Mouse (Mus musculus): ENCODE measurements around the gene Xylt1.

Xylt1 gene

DNA sequence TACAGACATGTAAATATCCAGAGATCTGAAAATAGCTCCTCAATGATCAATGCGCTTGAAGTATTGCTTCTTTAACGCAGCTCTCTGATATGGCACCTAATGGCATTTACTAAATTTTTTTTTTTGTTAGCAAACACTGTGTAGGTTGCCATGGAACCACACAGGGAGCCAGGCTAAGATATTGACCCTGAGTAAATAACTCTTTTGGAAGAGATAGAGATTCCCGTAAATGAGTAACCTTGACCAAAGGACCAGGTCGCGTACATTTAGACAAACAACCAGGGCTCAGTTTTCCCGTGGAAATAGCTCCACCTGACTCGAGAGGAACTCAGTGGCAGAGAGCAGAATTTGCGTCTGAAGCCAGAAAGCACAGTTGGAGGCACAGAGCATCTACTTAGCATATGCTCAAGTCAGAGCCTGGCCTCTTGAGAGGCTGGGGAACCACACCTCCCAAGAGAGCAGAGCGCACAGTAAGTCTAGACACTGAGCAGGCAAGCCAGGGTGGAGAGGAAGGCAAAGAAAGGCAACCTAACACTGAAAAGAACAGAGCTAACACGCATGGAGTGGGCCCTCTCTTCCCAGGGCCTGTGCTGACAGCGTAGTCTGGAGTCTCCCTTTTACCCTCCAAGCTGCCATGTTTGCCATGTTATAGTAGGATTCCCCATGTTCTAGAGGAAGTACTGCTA is 232.2 kb downstream of the Xylt1 start:
- DNase-seq (ENCODE audit: low read depth, low spot score), result no peak

DNA sequence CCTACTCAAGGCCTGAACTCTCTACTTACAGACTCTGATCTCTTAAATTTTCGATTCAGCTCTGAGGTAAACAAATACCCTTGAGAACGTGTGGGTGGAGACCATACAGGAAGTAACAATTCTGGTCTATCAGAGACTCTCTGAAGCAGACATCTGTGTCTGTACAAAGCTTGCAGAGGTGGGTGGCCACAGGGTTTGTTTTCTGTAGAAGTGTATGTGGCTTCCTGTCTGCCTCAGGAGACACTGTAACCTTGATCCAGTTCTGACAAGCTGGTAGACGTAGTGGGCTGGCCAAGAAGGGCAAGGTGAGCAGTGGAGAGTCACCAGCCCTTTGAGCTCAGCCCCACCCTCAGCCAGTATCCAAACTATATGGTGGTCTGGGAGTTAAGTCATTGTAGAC is 233.0 kb downstream of the Xylt1 start:
- DNase-seq (ENCODE audit: low read depth, low spot score), result no peak

DNA sequence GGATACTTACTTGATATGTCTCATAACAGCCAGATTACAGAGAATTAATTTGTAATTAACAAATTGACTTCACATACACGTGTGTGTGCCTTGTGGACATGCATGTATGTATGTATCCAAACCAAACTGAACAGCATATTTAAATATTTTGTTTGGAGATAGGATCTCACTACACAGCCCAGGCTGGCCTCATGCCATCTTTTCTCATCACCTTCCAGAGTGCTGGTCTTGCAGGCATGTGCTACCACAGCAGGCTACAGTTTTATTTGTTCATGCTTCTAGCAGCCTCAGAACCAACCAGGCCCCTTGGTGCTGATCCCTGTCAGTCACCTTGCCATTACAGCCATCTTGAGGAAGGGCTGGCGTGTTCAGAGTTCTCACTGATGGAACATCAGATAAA is 233.6 kb downstream of the Xylt1 start:
- DNase-seq (ENCODE audit: low read depth, low spot score), result no peak

DNA sequence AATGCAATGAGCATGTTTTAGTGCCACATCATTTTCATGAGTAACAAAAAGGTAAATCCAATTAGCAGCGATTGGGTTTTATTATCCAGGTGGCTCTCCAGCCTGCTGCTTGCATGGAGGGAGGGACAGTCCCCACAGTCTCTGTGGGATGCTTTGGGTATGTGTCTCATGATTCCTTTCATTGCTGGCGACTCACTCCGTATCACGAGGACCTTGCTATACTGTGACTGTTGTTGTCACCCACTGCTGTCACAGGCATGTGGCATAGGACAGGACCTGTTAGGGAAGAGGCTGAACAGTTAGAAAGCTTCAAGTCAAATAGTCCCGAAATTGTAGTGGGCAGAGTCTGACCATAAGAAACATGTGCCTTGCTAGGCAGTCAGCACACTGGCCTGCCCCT is 234.1 kb downstream of the Xylt1 start:
- no peak for DNase-seq (ENCODE audit: low read depth, low spot score)

DNA sequence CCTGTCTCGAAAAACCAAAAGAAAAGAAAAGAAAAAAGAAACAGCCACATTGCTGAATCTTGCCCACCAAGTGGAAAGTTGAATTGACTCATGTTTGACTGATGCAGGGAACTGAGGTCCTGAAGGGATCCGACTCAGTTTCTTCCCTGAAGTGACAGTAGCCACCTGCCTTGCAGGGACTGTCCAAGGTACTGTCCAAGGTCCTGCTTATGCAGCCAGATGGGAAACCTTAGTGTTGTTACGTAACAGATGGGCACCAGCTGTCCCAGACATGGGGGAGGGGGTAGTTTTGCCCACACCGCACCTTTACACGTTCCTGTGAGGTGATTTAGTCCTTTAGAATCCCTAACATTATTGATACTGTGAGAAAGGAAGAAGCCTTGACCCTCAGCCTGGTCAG is 235.5 kb downstream of the Xylt1 start:
- DNase-seq (ENCODE audit: low read depth, low spot score), result peak; percentile 57

DNA sequence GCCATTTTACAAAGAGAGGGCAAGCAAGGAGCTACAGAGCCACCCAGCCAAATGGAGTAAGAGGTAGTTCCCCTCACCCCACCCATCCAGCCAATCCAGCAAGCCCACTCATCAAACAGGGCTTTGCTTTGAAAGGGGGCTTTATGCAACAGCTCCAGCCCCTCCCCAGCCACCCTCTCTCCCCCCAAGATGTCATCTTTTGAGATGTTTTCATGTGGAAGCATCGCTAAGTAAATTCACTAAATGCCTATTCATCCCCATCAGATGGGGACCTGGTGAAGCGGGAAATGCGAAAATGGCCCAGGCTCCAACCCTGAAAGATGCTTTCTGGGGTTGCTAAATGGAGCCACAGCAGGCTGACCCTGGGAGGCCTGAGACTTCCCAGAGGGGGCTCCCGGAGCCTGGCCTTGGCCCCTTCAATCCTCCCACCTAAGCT is 238.0 kb downstream of the Xylt1 start:
- peak; percentile 57 for DNase-seq (ENCODE audit: low read depth, low spot score)

DNA sequence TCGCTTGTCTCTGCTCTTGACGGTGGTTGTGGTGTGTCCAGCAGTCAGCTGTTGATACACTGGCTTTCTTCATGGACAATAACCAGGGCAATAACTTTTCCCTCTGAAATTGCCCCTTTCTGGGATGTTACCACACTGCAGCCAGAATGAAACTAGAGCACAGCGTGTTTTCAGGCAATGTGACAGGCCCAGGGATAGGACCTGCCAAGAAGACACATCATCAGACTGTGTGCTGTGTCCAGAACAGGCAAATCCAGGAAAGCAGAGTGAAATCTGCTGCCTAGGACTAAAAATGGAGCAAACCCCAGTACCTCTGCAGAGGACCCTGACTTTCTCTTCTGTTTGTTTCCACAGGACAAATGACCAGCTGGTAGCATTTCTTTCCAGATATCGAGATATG is 240.8 kb downstream of the Xylt1 start:
- DNase-seq (ENCODE audit: low read depth, low spot score), result no peak

DNA sequence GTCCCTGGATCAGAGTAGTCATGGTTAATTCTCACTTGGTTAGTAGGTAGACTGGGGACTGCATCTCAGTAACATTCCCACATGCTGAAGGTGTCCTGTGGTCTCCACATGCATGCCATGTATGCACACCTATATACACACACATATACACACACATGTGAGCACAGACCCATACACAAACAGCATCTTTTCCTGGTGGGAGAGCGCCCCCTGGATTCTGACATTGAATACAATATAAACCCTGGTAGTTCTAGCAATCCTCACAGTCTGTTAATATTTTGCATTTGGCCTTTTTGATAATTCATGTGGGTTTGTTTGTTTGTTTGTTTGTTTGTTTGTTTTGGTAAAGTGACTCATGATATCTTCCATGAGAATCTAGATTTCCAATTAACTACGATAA is 242.0 kb downstream of the Xylt1 start:
- DNase-seq (ENCODE audit: low read depth, low spot score), result peak; percentile 17

DNA sequence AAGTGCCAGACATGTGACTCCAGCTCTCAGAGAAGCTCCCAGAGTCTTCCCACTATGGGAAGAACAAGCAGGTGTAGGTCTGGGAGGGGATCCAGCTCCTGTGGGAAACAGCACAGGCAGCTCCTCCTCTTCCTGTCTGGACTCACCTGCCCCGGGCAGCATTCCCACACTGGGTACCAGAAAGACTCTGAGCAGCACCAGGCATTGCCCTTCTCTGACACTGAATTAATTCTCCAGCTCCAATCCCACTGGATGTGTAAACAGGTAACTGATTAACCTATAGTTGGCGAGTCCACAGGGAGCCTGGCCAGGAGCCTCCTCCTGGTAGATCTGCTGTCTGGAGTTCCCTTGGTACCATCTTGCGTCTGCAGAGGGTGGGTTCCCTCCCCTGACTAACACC is 248.0 kb downstream of the Xylt1 start:
- DNase-seq (ENCODE audit: low read depth, low spot score), result no peak

DNA sequence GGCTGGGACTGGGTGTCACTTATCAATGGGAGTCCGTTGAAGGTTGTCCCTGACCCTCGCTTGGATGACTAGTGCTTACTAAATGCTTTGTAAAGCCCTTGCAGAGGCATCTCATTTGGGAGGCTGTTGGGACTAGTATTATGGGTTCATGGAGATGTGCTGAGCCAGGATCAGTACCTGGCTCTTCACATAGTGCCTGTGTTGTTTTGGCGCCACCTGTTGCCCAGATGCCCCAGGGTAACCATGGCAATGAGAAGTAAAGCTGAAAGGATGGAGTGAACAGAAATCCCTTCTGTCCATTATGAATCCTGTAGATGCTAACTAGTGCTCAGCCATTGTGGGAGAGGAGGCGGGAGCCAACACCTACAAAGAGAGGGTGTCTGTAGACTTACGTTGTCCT is 249.9 kb downstream of the Xylt1 start:
- peak; percentile 21 for DNase-seq (ENCODE audit: low read depth, low spot score)

DNA sequence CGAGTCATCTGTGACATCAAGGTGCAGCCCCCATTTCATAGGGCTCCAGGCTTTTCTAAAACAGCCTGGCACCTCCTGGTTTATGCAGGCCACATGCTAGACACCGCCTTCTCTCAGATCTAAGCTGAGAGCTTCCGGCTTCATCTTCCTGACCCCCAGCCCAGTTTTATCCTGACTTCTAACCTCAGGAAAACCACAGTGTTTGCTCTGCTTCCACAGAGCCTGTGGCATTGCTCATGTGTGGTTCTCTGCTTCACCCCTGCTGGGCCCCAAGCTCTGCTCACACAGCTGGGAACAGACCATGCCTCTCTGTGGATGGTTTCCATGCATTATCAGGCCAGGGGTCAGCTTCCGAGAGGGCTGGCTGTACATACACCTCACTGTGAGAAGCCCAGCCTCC is 254.8 kb downstream of the Xylt1 start:
- DNase-seq (ENCODE audit: low read depth, low spot score), result no peak

DNA sequence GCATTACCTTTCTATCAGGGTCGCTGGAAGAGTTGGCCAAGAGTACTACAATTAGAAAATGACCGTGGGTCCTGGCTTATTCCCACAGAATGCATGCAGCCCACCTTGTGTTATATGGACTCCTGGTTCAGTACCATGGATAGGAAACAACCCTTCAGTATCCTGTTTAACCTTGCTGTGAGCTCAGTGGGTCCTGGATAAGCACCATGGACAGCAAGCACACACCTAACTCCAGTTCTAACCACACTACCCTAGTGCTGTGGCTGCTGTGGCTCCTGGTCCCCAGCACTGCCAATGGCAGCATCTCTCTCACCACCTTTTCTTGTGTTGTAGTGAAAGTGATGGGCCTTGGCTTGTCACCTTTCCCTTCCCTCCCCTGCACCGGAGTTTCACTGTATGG is 255.9 kb downstream of the Xylt1 start:
- peak; percentile 52 for DNase-seq (ENCODE audit: low read depth, low spot score)

DNA sequence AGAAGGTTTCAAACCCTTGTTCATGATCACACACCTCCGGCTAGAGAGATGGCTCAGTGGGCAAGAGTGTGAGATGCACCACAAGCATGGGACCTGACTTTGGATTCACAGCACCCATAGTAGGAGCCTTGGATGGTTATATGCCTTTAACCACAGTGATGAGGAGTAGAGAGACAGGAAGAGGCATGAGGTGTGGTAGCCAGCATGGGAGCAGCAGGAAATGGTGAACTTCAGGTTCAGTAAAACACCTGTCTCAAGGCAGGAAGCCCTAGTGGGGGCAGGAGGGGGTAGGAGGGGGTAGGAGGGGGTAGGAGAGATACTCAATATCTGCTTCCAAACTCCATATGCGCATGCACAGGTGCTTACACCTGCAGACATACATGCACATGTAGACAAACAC is 257.2 kb downstream of the Xylt1 start:
- DNase-seq (ENCODE audit: low read depth, low spot score), result no peak

DNA sequence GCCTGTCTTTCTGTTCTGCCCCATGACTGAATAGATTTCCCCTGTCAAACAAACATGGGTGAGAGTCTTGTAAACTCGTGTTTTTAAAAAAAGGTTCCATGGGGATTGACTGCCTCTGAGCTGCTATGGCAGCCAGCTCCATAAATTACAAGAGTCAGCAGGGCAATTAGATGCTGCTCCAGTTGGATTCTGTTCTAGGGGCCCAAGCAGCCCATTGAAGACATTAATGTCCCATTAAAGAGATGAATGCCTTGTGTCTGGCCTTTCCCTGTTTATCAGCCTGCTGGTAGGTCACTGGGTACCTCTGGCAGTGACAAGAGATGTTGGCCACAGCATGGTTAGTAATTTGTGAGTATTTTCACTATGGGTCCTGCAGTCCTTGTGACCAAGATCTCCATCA is 271.9 kb downstream of the Xylt1 start:
- DNase-seq (ENCODE audit: low read depth, low spot score), result peak; percentile 31

DNA sequence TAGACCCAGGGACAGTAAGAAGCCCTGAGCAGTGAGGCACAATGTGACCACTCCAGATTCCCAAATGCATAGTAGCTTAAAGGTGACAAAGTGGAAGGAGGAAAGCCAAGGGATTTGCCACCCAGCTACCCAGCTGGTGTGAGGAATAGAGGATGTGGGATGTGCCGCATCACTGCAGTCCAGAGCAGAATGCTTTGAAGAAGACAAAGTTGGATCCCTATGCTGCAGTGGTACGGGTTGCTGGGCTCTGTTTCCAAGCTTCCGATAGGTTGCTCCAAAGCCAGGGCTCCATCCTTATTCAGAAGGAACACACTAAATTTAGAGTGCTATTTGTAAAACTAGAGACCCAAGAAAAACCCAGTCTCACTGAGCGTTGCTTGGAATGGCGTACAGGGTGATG is 275.0 kb downstream of the Xylt1 start:
- no peak for DNase-seq (ENCODE audit: low read depth, low spot score)

DNA sequence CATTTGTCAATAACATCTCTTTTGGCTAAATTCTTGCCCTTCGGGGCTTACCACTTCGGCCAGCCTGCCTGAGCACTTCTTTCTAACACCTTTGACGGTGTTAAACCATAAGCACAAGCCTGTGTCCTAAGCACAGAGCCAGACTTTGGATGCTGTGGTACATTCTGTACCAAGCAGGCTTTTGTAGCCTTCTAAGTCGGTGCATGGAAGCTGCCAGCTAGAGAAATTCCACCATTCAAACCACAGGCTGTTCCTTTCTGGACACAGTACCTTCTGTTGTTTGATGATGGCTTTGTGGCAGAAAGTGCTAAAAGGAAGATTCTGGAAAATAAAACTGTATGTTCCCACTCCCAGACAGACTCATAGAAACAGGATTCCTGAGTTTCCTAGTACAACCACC is 277.4 kb downstream of the Xylt1 start:
- no peak for DNase-seq (ENCODE audit: low read depth, low spot score)

DNA sequence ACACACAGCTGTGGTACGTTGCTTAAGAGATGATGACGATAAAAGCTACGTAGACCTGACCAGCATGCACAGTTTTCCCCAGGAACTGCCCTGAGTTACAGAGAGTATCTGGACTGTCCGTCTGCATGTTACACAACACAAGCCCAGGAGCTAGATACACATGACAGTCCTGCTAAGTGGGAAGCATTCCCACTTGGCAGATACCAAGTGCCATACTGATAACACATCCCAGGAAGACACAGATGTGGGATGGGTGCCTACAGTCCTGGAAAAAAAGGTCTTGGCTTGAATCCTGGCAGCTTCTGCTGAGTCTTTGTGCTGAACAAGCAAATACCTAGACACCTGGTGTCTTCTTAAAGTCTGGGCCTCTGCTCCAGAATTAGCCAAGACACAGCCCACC is 278.0 kb downstream of the Xylt1 start:
- no peak for DNase-seq (ENCODE audit: low read depth, low spot score)

DNA sequence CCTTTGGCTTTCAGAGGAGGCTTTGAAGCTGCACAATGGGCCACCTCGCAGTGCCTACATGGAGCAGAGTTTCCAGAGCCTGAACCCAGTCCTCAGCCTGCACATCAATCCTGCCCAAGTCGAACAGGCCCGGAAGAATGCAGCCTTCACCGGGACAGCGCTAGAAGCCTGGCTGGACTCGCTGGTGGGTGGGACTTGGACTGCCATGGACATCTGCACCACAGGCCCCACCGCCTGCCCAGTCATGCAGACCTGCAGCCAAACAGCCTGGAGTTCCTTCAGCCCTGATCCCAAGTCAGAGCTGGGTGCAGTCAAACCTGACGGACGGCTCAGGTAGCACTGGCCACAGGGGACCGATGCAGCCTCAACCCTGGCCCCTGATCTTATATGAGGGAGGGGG is 286.5 kb downstream of the Xylt1 start:
- DNase-seq (ENCODE audit: low read depth, low spot score), result no peak

DNA sequence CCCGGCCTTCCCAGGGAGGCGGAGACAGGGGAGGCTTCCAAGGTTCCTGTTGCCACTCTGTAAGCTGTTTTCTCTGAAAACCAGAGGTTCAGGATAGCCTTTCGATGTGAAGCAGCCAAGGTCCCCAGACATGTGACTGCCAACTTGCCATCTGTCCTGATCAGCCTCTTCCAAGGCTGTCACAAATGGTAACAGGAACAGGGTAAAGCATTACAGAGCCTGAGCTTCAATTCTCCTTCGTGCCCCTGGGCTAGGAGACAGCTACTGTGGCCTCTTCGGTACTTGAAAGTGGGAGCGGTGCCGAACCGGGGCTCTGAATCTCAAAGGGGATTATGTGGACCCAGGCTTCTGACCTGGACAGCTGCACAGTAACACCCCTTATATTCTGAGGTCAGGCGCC is 287.4 kb downstream of the Xylt1 start:
- DNase-seq (ENCODE audit: low read depth, low spot score), result no peak

DNA sequence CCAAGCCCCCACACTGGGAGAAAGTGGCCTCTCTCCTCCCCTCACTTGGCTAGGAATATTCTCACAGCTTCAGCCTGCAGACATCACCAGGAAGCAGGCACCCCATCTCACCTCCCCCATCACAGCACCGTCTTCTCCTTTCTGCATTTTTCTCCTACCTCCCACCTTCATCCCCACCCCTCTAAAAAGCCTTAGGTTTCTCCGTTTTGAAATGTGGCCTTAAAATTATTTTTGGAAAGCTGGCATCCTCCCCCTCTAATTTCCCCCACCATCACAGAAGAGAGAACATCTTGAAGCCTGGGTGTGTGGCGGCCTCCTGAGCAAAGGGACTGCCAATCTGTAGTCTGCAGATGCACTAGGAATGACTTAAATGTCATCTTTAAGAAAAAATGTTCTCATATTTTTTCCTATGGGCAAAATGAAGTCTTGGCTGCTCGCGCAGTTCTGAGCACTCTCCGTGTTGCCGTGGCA is 291.4 kb downstream of the Xylt1 start:
- DNase-seq (ENCODE audit: low read depth, low spot score), result no peak

DNA sequence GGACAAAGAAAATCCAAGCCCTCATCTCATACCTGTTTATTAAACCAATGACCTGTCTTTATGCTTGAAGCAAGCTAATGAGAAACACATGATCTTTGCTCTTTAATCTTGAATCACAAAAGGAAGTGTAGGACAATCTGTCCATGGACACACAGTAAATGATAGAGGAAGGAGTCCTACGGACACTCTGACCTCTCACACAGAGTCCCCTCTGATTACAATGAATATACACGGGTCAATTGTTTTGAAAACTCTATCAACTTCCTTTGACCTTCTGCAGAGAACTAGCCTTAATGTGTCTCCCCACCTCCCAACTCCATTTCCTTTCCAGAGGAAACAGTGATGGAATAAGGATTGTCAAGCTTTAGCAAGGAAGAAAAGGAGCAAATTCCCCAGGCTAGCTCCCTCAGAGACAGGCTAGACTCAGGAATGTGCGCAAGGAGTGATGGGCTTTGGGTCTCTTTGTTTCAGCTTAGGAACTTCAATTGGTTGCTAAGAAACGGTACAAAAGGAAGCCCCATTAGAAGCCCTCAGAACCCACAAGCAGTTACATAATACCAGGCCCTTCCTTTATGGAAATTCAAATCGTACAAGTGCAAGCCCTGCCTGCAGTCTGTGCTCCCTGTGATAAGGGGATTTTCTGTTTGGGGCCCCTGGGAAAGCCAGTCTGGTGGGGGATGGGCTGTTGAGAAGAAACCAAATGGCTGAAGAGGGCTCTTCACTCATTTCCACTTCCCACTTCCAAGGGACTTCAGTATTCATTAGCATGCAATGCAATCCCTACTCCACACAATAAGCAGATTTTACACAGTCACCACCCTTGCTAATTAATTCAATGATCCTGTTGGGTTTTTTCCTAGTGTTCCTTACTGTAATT is 305.6 kb downstream of the Xylt1 start:
- DNase-seq (ENCODE audit: low read depth, low spot score), result peak; percentile 72

DNA sequence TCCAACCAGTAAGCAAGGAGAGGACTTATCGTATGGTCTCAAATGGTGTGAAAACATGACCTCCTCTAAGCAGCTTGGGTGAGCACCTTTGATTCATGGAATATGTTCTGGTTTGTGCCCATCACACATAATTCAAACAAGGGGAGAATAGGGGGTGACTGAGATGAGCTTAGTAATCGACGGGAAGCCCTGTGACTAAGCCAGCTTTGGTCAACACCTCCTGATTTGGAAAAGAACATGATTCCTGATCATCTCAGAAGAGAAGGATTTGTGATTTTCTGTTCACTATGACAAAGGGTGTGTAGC is 306.2 kb downstream of the Xylt1 start:
- no peak for DNase-seq (ENCODE audit: low read depth, low spot score)

DNA sequence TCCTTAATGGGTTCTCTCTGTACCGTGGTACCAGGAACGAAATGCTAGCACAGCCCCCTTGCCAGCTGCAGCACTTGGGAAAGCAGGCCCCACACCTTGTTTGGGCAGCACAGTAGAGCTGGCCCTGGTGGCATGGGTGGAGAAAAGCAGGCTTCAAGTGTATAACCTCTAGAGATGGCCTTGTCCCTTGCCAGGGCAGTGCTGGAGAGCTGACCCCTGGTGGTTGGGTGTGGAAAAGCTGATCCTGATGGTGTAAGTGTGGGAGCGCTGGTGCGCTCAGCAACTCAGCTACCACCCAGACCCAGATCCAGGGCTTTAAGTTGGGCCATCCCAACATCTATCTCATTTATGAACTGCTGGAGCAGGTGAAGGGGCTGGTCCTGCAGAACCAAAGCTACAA is 314.8 kb downstream of the Xylt1 start:
- no peak for DNase-seq (ENCODE audit: low read depth, low spot score)

Data from mesoderm, embryonic 11.5 days (tissue).